Mouse (Mus musculus) bone marrow, adult 2 months (tissue): Measurements from ENCODE around the gene Nxpe5.

Experiments used
- CTCF ChIP-seq: fragments of 200-500 bp; IDR thresholded peaks from 2 replicates; pipeline ENCODE4 v1.5.1; 2011; ENCODE audit warnings: low read length, control low read depth; ENCODE audit not compliant: control insufficient read depth, insufficient read depth
- POLR2A ChIP-seq: fragments of 200-500 bp; IDR thresholded peaks from 2 replicates; pipeline ENCODE4 v1.6.1; 2011; ENCODE audit warnings: low read depth, mild to moderate bottlenecking, control low read depth, low read length, borderline replicate concordance; ENCODE audit not compliant: control insufficient read depth

DNA sequence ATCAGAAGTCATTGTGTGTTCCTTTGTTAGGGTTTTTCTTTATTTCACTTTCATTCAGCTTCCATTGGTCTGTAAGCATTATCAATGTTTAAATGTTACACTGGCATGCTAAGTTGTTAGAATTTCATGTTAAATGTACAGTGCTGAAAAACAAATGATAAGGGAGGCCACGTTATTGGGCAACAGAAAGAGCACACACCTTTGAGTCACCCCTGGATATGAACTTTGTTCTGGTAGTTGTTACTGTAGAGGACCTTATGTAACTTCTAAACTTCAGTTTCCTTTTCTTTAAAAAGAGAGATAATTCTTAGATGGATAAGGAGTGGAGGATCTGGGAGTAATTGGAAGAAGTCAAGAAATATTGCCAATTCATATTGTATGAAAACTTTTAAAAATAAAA, 65.9 kb downstream of the Nxpe5 start:
- TF ChIP-seq POLR2A (no peak), CTCF (no peak)
